Mouse (Mus musculus): ENCODE data around the gene Suz12. TPM values are rescaled to one million over a fixed set of nuclear protein-coding genes. Genes with fewer than 3 reads are reported as not detected.
"Not testable (repeated sequence)": the region's sequence is repeated elsewhere in the genome, so short reads cannot be mapped to it uniquely, and the experiment has no call there.

The Suz12 gene
- total RNA-seq (2014; fragmentation: Nextera tagmentation) (79.4 and 102 TPM in 2 replicates), total RNA-seq (2017) (81.6 and 97.8 TPM in 2 replicates)

DNA sequence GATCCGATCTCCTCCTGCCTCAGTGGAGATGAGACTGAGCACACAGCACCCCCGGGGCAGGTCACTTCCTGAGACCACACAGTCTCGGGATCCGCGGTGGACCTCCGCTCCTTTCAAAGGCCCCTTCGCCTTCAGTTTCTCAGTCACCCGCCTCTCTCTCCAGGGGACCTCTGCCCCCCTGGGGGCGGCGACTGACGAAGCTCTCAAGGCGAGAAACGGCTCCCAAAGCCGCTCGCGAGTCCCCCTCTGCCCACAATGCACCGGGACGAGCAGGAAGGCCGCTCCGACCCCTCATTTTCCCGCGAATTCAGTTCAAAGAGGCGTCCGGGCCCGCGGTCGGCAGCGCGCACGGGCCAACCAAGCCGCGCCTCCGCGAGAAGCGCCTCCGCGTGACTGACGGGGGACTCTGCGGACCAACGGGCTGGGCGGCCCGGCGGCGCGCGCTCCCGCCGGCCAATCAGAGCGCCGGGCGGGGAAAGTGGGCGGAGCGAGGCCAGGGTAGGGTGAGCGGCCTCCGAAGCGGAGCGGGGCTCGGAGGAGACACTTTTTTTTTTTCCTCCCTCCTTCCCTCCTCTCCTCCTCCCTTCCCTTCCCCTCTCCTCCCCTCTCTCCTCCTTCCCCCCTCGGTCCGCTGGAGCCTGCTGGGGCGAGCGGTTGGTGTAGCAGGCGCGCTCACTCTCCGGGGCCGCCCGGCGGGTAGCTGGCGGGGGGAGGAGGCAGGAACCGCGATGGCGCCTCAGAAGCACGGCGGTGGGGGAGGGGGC lies at the start of gene Suz12:
TSS of gene Suz12 (plus strand) at position 515 of the 764 bp plus-strand sequence.
- peak; percentile 91 for ATAC-seq (replicated peaks; ENCODE audit: poor library complexity, severe bottlenecking)

DNA sequence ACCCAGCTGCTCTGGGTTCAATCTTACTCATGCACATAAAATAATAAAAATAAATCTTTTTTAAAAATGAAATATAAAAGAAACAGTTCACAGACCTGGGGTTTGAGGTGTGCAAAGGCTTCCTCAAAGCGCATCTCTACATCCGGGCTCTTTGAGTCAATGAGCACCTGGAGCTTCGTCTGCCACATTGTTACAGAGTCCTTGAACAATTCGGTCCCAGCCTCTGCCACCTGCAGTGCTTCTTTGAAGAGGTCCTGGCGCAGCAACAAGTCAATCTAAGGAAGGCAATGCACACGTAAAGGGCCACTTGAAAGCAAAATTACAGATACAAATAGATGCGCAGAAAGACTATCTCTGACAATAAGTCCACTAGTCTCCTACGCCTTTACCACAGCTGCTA lies 49.8 kb upstream of the Suz12 start:
- no peak for ATAC-seq (replicated peaks; ENCODE audit: poor library complexity, severe bottlenecking)

GRCm38 (mm10) chr11:79943601-79944000 lies 49.3 kb upstream of the Suz12 start:
- ATAC-seq (replicated peaks; ENCODE audit: poor library complexity, severe bottlenecking), result no peak

- no peak for ATAC-seq (replicated peaks; ENCODE audit: poor library complexity, severe bottlenecking)
Observed at GRCm38 (mm10) chr11:79947265-79947664, 45.6 kb upstream of the Suz12 start.

DNA sequence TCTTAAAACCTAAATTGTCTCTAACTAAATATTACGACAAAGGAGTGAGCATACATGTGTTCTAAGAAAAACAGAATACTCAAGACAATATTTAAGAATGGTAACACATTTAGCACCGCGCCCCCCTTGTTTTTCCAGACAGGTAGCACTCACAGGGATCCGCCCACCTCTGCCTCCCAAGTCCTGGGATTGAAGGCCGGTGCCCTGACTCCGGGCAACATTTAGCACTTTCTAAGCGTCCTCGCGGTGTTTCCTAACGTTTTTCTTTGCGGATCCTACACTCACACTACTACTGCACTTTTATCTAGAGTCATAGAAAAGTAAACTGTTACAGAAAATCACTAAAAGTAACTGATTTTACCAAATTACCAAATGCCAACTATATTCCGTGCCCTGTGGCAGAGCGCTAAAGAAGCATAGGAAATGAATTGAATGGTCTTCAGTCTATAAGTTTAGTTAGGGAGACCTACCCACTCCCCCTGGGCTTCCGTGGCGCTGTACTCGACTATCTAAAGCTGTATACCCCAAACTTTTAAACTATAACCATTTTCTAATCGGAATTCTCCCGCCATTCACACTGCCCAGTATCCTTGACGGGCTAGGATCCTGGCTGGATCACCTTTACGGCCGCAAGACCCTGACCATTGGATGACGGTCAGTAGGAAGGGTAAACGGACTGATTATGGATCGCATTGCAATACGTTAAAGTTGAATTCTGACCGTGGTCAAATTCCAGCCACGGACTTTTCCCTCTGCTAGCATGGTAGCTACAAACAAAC lies 31.4 kb upstream of the Suz12 start:
- peak; percentile 4; the same call in 1 of the 2 replicates for ATAC-seq (replicated peaks; ENCODE audit: poor library complexity, severe bottlenecking)

DNA sequence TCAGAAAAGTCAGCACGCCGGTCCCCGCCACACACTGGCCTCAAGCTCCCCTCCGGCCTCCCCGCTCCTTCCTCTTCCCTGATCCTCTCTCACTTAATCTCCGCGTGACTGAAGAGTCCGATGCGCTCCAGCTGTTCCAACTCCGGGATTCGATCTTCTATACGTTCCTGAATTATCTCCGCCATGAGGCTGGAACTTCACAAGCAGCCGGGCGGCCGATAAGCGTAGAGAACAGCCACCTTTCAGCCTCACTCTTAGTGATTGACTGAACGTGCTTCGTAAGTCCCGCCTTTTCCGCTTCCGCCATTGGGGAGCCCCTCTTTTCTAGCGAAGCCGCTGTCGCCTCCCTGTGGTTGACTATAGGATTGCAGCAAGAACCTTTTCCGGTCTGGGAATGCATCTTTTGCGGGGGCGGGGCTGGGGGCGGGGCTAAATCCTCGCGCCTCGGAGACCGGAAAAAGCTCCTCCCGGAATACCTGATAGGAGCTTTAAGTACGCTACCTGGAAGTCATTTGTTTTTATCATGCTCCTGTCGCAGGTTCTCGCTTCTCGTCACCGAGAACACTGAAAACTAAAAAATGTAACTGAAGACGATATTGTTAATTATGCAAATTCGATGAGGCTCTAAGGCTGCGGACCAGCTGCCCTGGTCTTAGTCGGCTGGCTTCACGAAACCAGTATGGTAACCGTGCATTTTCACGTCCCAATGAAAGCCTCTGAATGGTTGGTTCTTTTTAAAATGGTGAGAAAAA lies 30.6 kb upstream of the Suz12 start, which contains the start of gene Utp6:
TSS of gene Utp6 (minus strand) at position 266 of the 752 bp plus-strand sequence.
- peak; percentile 98 for ATAC-seq (replicated peaks; ENCODE audit: poor library complexity, severe bottlenecking)

- no peak for ATAC-seq (replicated peaks; ENCODE audit: poor library complexity, severe bottlenecking)
Observed at GRCm38 (mm10) chr11:79962877-79963183, 30.1 kb upstream of the Suz12 start.

- ATAC-seq (replicated peaks; ENCODE audit: poor library complexity, severe bottlenecking), result peak; percentile 34; the same call in 1 of the 2 replicates
Observed at GRCm38 (mm10) chr11:79963212-79963974, 29.5 kb upstream of the Suz12 start.

DNA sequence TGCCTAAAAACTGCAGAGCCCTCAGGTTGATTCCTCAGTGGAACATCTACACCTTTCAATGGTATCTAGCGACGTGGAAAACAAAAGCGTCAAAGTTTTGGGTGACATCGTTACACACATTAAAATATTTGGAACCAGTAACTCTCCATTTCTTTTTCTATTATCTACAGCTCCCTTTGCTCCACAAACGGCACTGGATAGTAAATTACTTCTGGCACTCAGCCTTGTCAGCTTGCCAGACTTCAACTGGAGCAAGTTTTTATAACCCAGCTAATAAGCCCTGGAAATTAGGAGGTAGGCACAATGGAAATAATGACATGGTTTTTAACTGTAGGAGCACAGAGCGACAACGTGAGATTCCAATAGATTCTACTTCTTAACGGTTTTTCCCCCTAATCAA lies 27.0 kb upstream of the Suz12 start:
- ATAC-seq (replicated peaks; ENCODE audit: poor library complexity, severe bottlenecking), result no peak

- no peak for ATAC-seq (replicated peaks; ENCODE audit: poor library complexity, severe bottlenecking)
Observed at GRCm38 (mm10) chr11:79967752-79968151, 25.2 kb upstream of the Suz12 start.

- no peak for ATAC-seq (replicated peaks; ENCODE audit: poor library complexity, severe bottlenecking)
Observed at GRCm38 (mm10) chr11:79973133-79973532, 19.8 kb upstream of the Suz12 start.

GRCm38 (mm10) chr11:79973626-79974476 lies 19.1 kb upstream of the Suz12 start:
- peak; percentile 69 for ATAC-seq (replicated peaks; ENCODE audit: poor library complexity, severe bottlenecking)

GRCm38 (mm10) chr11:79975377-79975776 lies 17.5 kb upstream of the Suz12 start:
- ATAC-seq (replicated peaks; ENCODE audit: poor library complexity, severe bottlenecking), result no peak

DNA sequence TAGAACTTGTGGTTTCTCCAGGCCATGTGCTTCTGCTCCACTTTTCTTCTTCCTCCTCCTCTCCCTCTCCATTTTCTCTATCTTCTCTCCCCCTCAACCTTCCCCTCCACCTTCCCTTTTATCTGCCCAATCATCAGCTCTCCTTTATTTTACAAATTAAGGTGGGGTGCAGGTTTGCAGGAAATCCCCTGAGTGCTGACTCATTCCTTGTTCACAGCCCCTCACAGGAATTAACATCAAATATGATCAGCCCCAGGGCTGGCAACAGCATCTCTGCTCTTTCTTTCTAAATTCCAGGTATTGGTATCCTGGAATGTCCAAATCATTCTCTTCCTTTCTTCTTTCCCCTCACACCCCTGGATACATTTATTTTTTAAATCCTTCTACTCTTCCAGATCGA lies 16.7 kb upstream of the Suz12 start:
- no peak for ATAC-seq (replicated peaks; ENCODE audit: poor library complexity, severe bottlenecking)

DNA sequence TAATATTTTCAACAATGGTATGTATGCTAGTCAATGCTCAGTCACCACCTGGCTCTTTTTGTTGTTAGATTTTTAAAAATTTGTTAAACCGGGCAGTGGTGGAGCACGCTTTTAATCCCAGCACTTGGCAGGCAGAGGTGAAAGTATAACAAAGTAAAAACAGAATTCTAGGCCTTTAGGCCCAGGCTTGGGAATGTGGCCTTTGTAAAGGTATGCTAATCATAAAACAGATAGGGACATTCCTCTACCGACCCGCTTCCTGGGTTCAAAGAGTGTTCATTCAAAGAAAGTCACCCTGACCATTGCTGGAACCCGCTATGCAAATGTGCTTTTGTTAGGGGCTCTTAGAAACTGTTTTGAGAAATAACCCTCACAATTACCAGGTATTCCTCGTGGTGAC lies 16.3 kb upstream of the Suz12 start:
- ATAC-seq (replicated peaks; ENCODE audit: poor library complexity, severe bottlenecking), result not testable (repeated sequence)

- ATAC-seq (replicated peaks; ENCODE audit: poor library complexity, severe bottlenecking), result not testable (repeated sequence)
Observed at GRCm38 (mm10) chr11:79977061-79977460, 15.8 kb upstream of the Suz12 start.

DNA sequence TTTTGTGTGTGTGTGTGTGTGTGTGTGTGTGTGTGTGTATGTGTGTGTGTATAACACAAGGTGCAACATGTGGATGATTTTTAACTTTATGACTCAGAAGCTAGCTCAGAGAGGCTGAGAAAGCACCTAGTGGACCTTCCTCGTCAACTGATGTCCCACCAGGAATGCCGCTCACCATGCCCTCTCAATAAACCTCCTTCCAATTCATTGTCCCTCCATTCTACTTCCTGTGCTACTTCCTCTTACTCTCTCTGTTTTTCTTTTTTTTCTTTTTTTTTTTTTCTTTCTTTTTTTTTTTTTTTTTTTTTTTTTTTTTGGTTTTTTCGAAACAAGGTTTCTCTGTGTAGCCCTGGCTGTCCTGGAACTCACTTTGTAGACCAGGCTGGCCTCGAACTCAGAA lies 15.2 kb upstream of the Suz12 start:
- not testable (repeated sequence) for ATAC-seq (replicated peaks; ENCODE audit: poor library complexity, severe bottlenecking)

DNA sequence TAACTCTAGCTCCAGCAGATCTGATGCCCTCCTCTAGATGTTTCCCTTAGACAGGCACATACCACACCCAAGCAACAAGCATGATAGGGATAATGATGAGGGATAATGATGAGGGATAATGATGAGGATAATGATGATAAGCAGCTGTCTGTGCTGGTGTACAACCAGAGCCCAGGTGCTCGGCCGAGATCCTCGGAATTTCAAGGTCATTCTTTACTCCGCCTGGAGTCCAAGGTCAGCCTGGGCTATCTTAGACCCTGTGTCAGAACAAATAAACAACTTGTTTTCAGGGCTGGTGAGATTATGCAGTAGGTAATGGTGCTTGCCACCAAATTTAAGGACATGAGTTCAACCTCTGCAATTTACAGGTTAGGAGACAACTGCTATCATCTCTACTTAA lies 6.0 kb upstream of the Suz12 start:
- no peak for ATAC-seq (replicated peaks; ENCODE audit: poor library complexity, severe bottlenecking)

DNA sequence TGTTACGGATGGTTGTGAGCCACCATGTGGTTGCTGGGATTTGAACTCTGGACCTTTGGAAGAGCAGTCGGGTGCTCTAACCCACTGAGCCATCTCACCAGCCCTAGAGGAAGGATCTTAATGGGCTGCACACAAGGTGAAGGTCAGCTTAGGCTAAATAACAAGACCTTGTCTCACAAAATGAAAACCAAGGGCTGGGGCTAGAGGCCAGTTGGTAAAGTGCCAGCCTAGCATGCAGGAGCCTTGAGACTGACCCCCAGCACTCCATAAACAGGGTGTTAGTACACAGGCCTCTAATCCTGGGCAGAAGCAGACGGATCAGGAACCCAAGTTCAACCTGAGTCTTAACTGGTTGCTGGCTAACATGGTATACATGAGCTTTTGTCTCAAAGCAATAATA lies 5.0 kb upstream of the Suz12 start:
- ATAC-seq (replicated peaks; ENCODE audit: poor library complexity, severe bottlenecking), result no peak

Measured in granulocyte monocyte progenitor cell, adult 5-6 weeks (primary cell).